Mouse (Mus musculus): Measurements from ENCODE around the gene Kl. TPM values are rescaled to one million over a fixed set of nuclear protein-coding genes. Genes with fewer than 3 reads are reported as not detected.

The Kl gene
- polyA plus RNA-seq, 1 experiment from 2014 or later = 0.91 TPM

GRCm38 (mm10) chr5:151018959-151019358, 66.6 kb downstream of the Kl start:
- 0 out of 2 replicates have a peak, but pooled peaks cover 2% of the 10 kb centered on the region for H3K4me1 ChIP-seq (ENCODE audit: control insufficient read depth, insufficient read depth, low read length)
- H3K4me2 ChIP-seq (ENCODE audit: low read length) = no peak overlapping the region
- H3K4me3 ChIP-seq (replicated peaks; ENCODE audit: low read depth, low read length) = no peak overlapping the region
- H3K9me3 ChIP-seq (ENCODE audit: control insufficient read depth, low read length) = no peaks in the 10 kb centered on the region
- ATAC-seq (ENCODE audit: low FRiP score, low TSS enrichment) (no peak), DNase-seq (no peak)
- H3K36me3 ChIP-seq (ENCODE audit: control insufficient read depth, insufficient read depth, low read length) = no peaks in the 10 kb centered on the region
- no peak overlapping the region for H3K9ac ChIP-seq (replicated peaks; ENCODE audit: low read length)
- 74% methylated on average over 5 of the region's 5 CpGs for WGBS
- no peak overlapping the region for H3K27ac ChIP-seq (replicated peaks; ENCODE audit: low read depth, low read length)
- H3K27me3 ChIP-seq (ENCODE audit: control insufficient read depth, insufficient read depth, low read length) = no peaks in the 10 kb centered on the region

- Histone ChIP-seq H3K4me2 (ENCODE audit: low read length) (no peak overlapping the region), H3K9me3 (ENCODE audit: control insufficient read depth, low read length) (no peaks in the 10 kb centered on the region), H3K36me3 (ENCODE audit: control insufficient read depth, insufficient read depth, low read length) (no peaks in the 10 kb centered on the region), H3K27ac (replicated peaks; ENCODE audit: low read depth, low read length) (no peak overlapping the region), H3K4me1 (ENCODE audit: control insufficient read depth, insufficient read depth, low read length) (0 out of 2 replicates have a peak, but pooled peaks cover 2% of the 10 kb centered on the region), H3K9ac (replicated peaks; ENCODE audit: low read length) (no peak overlapping the region), H3K4me3 (replicated peaks; ENCODE audit: low read depth, low read length) (no peak overlapping the region), H3K27me3 (ENCODE audit: control insufficient read depth, insufficient read depth, low read length) (no peaks in the 10 kb centered on the region)
- ATAC-seq (ENCODE audit: low FRiP score, low TSS enrichment) = no peak
- no peak for DNase-seq
- WGBS = 77% methylated on average over 13 of the region's 13 CpGs
These were observed 67.8 kb downstream of the Kl start for GRCm38 (mm10) chr5:151020031-151020820.

- DNase-seq (no peak), ATAC-seq (ENCODE audit: low FRiP score, low TSS enrichment) (no peak)
- 0 out of 2 replicates have a peak, but pooled peaks cover 2% of the 10 kb centered on the region for H3K4me1 ChIP-seq (ENCODE audit: control insufficient read depth, insufficient read depth, low read length)
- H3K9ac ChIP-seq (replicated peaks; ENCODE audit: low read length) = no peak overlapping the region
- H3K4me3 ChIP-seq (replicated peaks; ENCODE audit: low read depth, low read length) = no peak overlapping the region
- no peaks in the 10 kb centered on the region for H3K9me3 ChIP-seq (ENCODE audit: control insufficient read depth, low read length)
- 85% methylated on average over 14 of the region's 14 CpGs for WGBS
- H3K27ac ChIP-seq (replicated peaks; ENCODE audit: low read depth, low read length) = no peak overlapping the region
- no peak overlapping the region for H3K4me2 ChIP-seq (ENCODE audit: low read length)
- H3K36me3 ChIP-seq (ENCODE audit: control insufficient read depth, insufficient read depth, low read length) = no peaks in the 10 kb centered on the region
- no peaks in the 10 kb centered on the region for H3K27me3 ChIP-seq (ENCODE audit: control insufficient read depth, insufficient read depth, low read length)
These were observed 68.4 kb downstream of the Kl start for GRCm38 (mm10) chr5:151020831-151021230.

GRCm38 (mm10) chr5:151022026-151022425, 69.6 kb downstream of the Kl start:
- Histone ChIP-seq H3K4me3 (replicated peaks; ENCODE audit: low read depth, low read length) (no peak overlapping the region), H3K27me3 (ENCODE audit: control insufficient read depth, insufficient read depth, low read length) (no peaks in the 10 kb centered on the region), H3K4me1 (ENCODE audit: control insufficient read depth, insufficient read depth, low read length) (0 out of 2 replicates have a peak, but pooled peaks cover 2% of the 10 kb centered on the region), H3K27ac (replicated peaks; ENCODE audit: low read depth, low read length) (no peak overlapping the region), H3K9me3 (ENCODE audit: control insufficient read depth, low read length) (no peaks in the 10 kb centered on the region), H3K36me3 (ENCODE audit: control insufficient read depth, insufficient read depth, low read length) (no peaks in the 10 kb centered on the region), H3K9ac (replicated peaks; ENCODE audit: low read length) (no peak overlapping the region), H3K4me2 (ENCODE audit: low read length) (no peak overlapping the region)
- ATAC-seq (ENCODE audit: low FRiP score, low TSS enrichment) (no peak), DNase-seq (no peak)
- WGBS = 86% methylated on average over 7 of the region's 7 CpGs

GRCm38 (mm10) chr5:151022939-151023338, 70.5 kb downstream of the Kl start:
- peak overlapping the region; percentile 30 for H3K4me2 ChIP-seq (ENCODE audit: low read length)

GRCm38 (mm10) chr5:151023461-151023860, 71.1 kb downstream of the Kl start:
- ATAC-seq (ENCODE audit: low FRiP score, low TSS enrichment) = no peak
- DNase-seq = peak; percentile 55

More at GRCm38 (mm10) chr5:151022939-151023338, 70.5 kb downstream of the Kl start:
- Histone ChIP-seq H3K27ac (replicated peaks; ENCODE audit: low read depth, low read length) (peak overlapping the region; percentile 26; the same call in 1 of the 2 replicates), H3K4me3 (replicated peaks; ENCODE audit: low read depth, low read length) (no peak overlapping the region), H3K36me3 (ENCODE audit: control insufficient read depth, insufficient read depth, low read length) (no peaks in the 10 kb centered on the region), H3K9me3 (ENCODE audit: control insufficient read depth, low read length) (no peaks in the 10 kb centered on the region), H3K9ac (replicated peaks; ENCODE audit: low read length) (no peak overlapping the region), H3K27me3 (ENCODE audit: control insufficient read depth, insufficient read depth, low read length) (no peaks in the 10 kb centered on the region), H3K4me1 (ENCODE audit: control insufficient read depth, insufficient read depth, low read length) (peaks cover 6% of the 10 kb centered on the region; the same call in 1 of the 2 replicates)
- ATAC-seq (ENCODE audit: low FRiP score, low TSS enrichment) (no peak), DNase-seq (peak; percentile 31)
- WGBS = 15% methylated on average over 1 of the region's 1 CpGs

GRCm38 (mm10) chr5:151024483-151024882, 72.1 kb downstream of the Kl start:
- no peak for ATAC-seq (ENCODE audit: low FRiP score, low TSS enrichment)
- peaks cover 7% of the 10 kb centered on the region; the same call in 1 of the 2 replicates for H3K4me1 ChIP-seq (ENCODE audit: control insufficient read depth, insufficient read depth, low read length)
- no peak for DNase-seq
- no peaks in the 10 kb centered on the region for H3K36me3 ChIP-seq (ENCODE audit: control insufficient read depth, insufficient read depth, low read length)
- H3K4me3 ChIP-seq (replicated peaks; ENCODE audit: low read depth, low read length) = no peak overlapping the region
- H3K27me3 ChIP-seq (ENCODE audit: control insufficient read depth, insufficient read depth, low read length) = no peaks in the 10 kb centered on the region
- 88% methylated on average over 2 of the region's 2 CpGs for WGBS
- H3K4me2 ChIP-seq (ENCODE audit: low read length) = no peak overlapping the region
- no peak overlapping the region for H3K9ac ChIP-seq (replicated peaks; ENCODE audit: low read length)
- H3K9me3 ChIP-seq (ENCODE audit: control insufficient read depth, low read length) = no peaks in the 10 kb centered on the region
- no peak overlapping the region for H3K27ac ChIP-seq (replicated peaks; ENCODE audit: low read depth, low read length)

More at GRCm38 (mm10) chr5:151023461-151023860, 71.1 kb downstream of the Kl start:
- H3K9ac ChIP-seq (replicated peaks; ENCODE audit: low read length) = no peak overlapping the region
- H3K27me3 ChIP-seq (ENCODE audit: control insufficient read depth, insufficient read depth, low read length) = no peaks in the 10 kb centered on the region
- 8% methylated on average over 8 of the region's 8 CpGs for WGBS
- peaks cover 7% of the 10 kb centered on the region; the same call in 1 of the 2 replicates for H3K4me1 ChIP-seq (ENCODE audit: control insufficient read depth, insufficient read depth, low read length)
- H3K4me3 ChIP-seq (replicated peaks; ENCODE audit: low read depth, low read length) = no peak overlapping the region
- H3K9me3 ChIP-seq (ENCODE audit: control insufficient read depth, low read length) = no peaks in the 10 kb centered on the region
- H3K4me2 ChIP-seq (ENCODE audit: low read length) = peak overlapping the region; percentile 30
- no peaks in the 10 kb centered on the region for H3K36me3 ChIP-seq (ENCODE audit: control insufficient read depth, insufficient read depth, low read length)
- no peak overlapping the region for H3K27ac ChIP-seq (replicated peaks; ENCODE audit: low read depth, low read length)

- no peaks in the 10 kb centered on the region for H3K27me3 ChIP-seq (ENCODE audit: control insufficient read depth, insufficient read depth, low read length)
- no peak overlapping the region for H3K27ac ChIP-seq (replicated peaks; ENCODE audit: low read depth, low read length)
- H3K36me3 ChIP-seq (ENCODE audit: control insufficient read depth, insufficient read depth, low read length) = no peaks in the 10 kb centered on the region
- no peak for DNase-seq
- 90% methylated on average over 4 of the region's 4 CpGs for WGBS
- H3K9ac ChIP-seq (replicated peaks; ENCODE audit: low read length) = no peak overlapping the region
- H3K9me3 ChIP-seq (ENCODE audit: control insufficient read depth, low read length) = no peaks in the 10 kb centered on the region
- no peak overlapping the region for H3K4me2 ChIP-seq (ENCODE audit: low read length)
- ATAC-seq (ENCODE audit: low FRiP score, low TSS enrichment) = no peak
- H3K4me3 ChIP-seq (replicated peaks; ENCODE audit: low read depth, low read length) = no peak overlapping the region
- H3K4me1 ChIP-seq (ENCODE audit: control insufficient read depth, insufficient read depth, low read length) = peaks cover 5% of the 10 kb centered on the region; the same call in 1 of the 2 replicates
These were observed 73.7 kb downstream of the Kl start for GRCm38 (mm10) chr5:151026069-151026468.

- H3K4me3 ChIP-seq (replicated peaks; ENCODE audit: low read depth, low read length) = no peak overlapping the region
- no peak overlapping the region for H3K9ac ChIP-seq (replicated peaks; ENCODE audit: low read length)
- H3K9me3 ChIP-seq (ENCODE audit: control insufficient read depth, low read length) = no peaks in the 10 kb centered on the region
- no peak overlapping the region for H3K27ac ChIP-seq (replicated peaks; ENCODE audit: low read depth, low read length)
- peak; percentile 64; the same call in 1 of the 2 replicates for ATAC-seq (ENCODE audit: low FRiP score, low TSS enrichment)
- DNase-seq = peak; percentile 55
- H3K36me3 ChIP-seq (ENCODE audit: control insufficient read depth, insufficient read depth, low read length) = no peaks in the 10 kb centered on the region
- 26% methylated on average over 7 of the region's 7 CpGs for WGBS
- H3K4me1 ChIP-seq (ENCODE audit: control insufficient read depth, insufficient read depth, low read length) = peaks cover 5% of the 10 kb centered on the region; the same call in 1 of the 2 replicates
- H3K27me3 ChIP-seq (ENCODE audit: control insufficient read depth, insufficient read depth, low read length) = no peaks in the 10 kb centered on the region
- no peak overlapping the region for H3K4me2 ChIP-seq (ENCODE audit: low read length)
These were observed 74.8 kb downstream of the Kl start for GRCm38 (mm10) chr5:151027171-151027570.
